Comparison of ENCODE assay signal across 8 mouse cellular contexts in the genomic region with DNA sequence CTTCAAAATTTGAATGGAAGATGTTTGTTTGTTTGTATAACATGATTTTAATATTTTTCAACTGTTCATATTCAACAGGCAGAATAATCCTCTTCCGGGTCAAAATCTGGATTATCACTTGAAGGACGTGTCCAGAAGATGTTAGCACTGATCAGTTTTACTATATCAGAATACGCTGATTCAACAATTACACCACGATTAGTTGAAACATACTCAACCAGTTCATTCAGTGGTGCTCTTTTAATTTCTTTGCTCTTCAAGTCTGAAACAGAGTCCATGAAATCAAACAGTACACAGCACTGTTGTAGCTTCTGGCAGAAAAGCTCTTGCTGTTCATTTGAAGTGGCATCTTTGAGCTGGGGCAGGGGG. TPM values are rescaled to one million over a fixed set of nuclear protein-coding genes. Genes with fewer than 3 reads are reported as not detected.
A peak's percentile ranks its signal among the peaks of the same experiment; 100 is the strongest.
DNase-seq lines count a peak whose midpoint lies in the region; ATAC-seq and TF ChIP-seq lines count a peak whose summit lies in the region.
"Not testable (repeated sequence)": the region's sequence is repeated elsewhere in the genome, so short reads cannot be mapped to it uniquely, and the experiment has no call there.

No protein-coding gene starts in this region.

- 70% methylated on average over 4 of the region's 4 CpGs for WGBS in forebrain, embryonic 11.5 days
- WGBS in heart, embryonic 13.5 days, result 61% methylated on average over 4 of the region's 4 CpGs
- 53% methylated on average over 4 of the region's 4 CpGs for WGBS in hindbrain, postnatal 0 days
- 75% methylated on average over 4 of the region's 4 CpGs for WGBS in limb, embryonic 10.5 days
- 65% methylated on average over 4 of the region's 4 CpGs for WGBS in liver, embryonic 16.5 days (ENCODE audit: insufficient replicate concordance)
- WGBS in midbrain, embryonic 16.5 days, result 58% methylated on average over 4 of the region's 4 CpGs
- WGBS in stomach, embryonic 15.5 days, result 66% methylated on average over 4 of the region's 4 CpGs

- peak overlapping the region; percentile 55 for H3K4me3 ChIP-seq in bone marrow macrophage, adult 2 months (ENCODE audit: insufficient read depth, low read length)
- peak overlapping the region; percentile 55 for H3K4me3 ChIP-seq in forebrain, embryonic 11.5 days (ENCODE audit: low read depth, low read length)
- H3K4me3 ChIP-seq in heart, embryonic 13.5 days, result peak overlapping the region; percentile 55
- peak overlapping the region; percentile 69 for H3K4me3 ChIP-seq in hindbrain, postnatal 0 days (ENCODE audit: low read length)
- peak overlapping the region; percentile 72 for H3K4me3 ChIP-seq in limb, embryonic 10.5 days
- H3K4me3 ChIP-seq in liver, embryonic 16.5 days (ENCODE audit: low read depth, low read length), result peak overlapping the region; percentile 52
- peak overlapping the region; percentile 51 for H3K4me3 ChIP-seq in midbrain, embryonic 16.5 days (ENCODE audit: low read depth, low read length)
- H3K4me3 ChIP-seq in stomach, embryonic 15.5 days (replicated peaks), result peak overlapping the region; percentile 54

- H3K36me3 ChIP-seq in forebrain, embryonic 11.5 days (ENCODE audit: control insufficient read depth, insufficient read depth, low read length); heart, embryonic 13.5 days; hindbrain, postnatal 0 days (ENCODE audit: insufficient read depth, low read length); limb, embryonic 10.5 days; liver, embryonic 16.5 days (ENCODE audit: control insufficient read depth, insufficient read depth); midbrain, embryonic 16.5 days (ENCODE audit: control insufficient read depth, insufficient read depth, low read length); stomach, embryonic 15.5 days: not testable (repeated sequence)

- not testable (repeated sequence) for H3K27ac ChIP-seq in bone marrow macrophage, adult 2 months (ENCODE audit: insufficient read depth, low read depth, low read length); forebrain, embryonic 11.5 days (ENCODE audit: low read depth, low read length); heart, embryonic 13.5 days (replicated peaks); hindbrain, postnatal 0 days; limb, embryonic 10.5 days; liver, embryonic 16.5 days (ENCODE audit: low read length); midbrain, embryonic 16.5 days (ENCODE audit: low read length); stomach, embryonic 15.5 days

- not testable (repeated sequence) for H3K27me3 ChIP-seq in forebrain, embryonic 11.5 days (ENCODE audit: control insufficient read depth, insufficient read depth, low read length); hindbrain, postnatal 0 days (ENCODE audit: insufficient read depth, low read length); midbrain, embryonic 16.5 days (ENCODE audit: control insufficient read depth, insufficient read depth, low read depth, low read length); stomach, embryonic 15.5 days (replicated peaks)
- H3K27me3 ChIP-seq in heart, embryonic 13.5 days (replicated peaks), result peaks cover 18% of the 10 kb centered on the region
- H3K27me3 ChIP-seq in limb, embryonic 10.5 days (ENCODE audit: low read depth, poor library complexity, severe bottlenecking), result peaks cover 31% of the 10 kb centered on the region
- peaks cover 20% of the 10 kb centered on the region for H3K27me3 ChIP-seq in liver, embryonic 16.5 days (ENCODE audit: control insufficient read depth, insufficient read depth, low read depth, low read length)

- H3K4me2 ChIP-seq in forebrain, embryonic 11.5 days (ENCODE audit: low read depth, low read length, severe bottlenecking), result peak overlapping the region; percentile 95
- peak overlapping the region; percentile 73 for H3K4me2 ChIP-seq in heart, embryonic 13.5 days
- H3K4me2 ChIP-seq in hindbrain, postnatal 0 days (ENCODE audit: low read depth, low read length), result peak overlapping the region; percentile 93
- peak overlapping the region; percentile 62 for H3K4me2 ChIP-seq in liver, embryonic 16.5 days (ENCODE audit: low read depth, low read length)
- H3K4me2 ChIP-seq in midbrain, embryonic 16.5 days (ENCODE audit: low read length), result peak overlapping the region; percentile 63
- H3K4me2 ChIP-seq in stomach, embryonic 15.5 days, result peak overlapping the region; percentile 97

- not testable (repeated sequence) for TF ChIP-seq CTCF in bone marrow macrophage, adult 2 months (IDR thresholded peaks at IDR 0.05; ENCODE audit: low read depth, low read length); hindbrain, postnatal 0 days (IDR thresholded peaks at IDR 0.05; ENCODE audit: low read depth)

- DNase-seq in forebrain, embryonic 11.5 days (ENCODE audit: low spot score); hindbrain, postnatal 0 days (ENCODE audit: low spot score); limb, embryonic 10.5 days (ENCODE audit: low spot score): not testable (repeated sequence)

- H3K4me1 ChIP-seq in bone marrow macrophage, adult 2 months (ENCODE audit: control insufficient read depth, insufficient read depth, low read length); forebrain, embryonic 11.5 days (replicated peaks; ENCODE audit: control insufficient read depth, insufficient read depth, low read length); heart, embryonic 13.5 days; hindbrain, postnatal 0 days (ENCODE audit: insufficient read depth, low read length); limb, embryonic 10.5 days; liver, embryonic 16.5 days (ENCODE audit: control insufficient read depth, low read depth, low read length); midbrain, embryonic 16.5 days (ENCODE audit: control insufficient read depth, insufficient read depth, low read length); stomach, embryonic 15.5 days: not testable (repeated sequence)

- ATAC-seq in forebrain, embryonic 11.5 days (replicated peaks; ENCODE audit: low FRiP score); heart, embryonic 13.5 days (ENCODE audit: extremely low read depth, insufficient number of reproducible peaks, low FRiP score, low TSS enrichment); hindbrain, postnatal 0 days; liver, embryonic 16.5 days (ENCODE audit: low read depth); midbrain, embryonic 16.5 days; stomach, embryonic 15.5 days (ENCODE audit: insufficient read depth, low FRiP score, low read depth): not testable (repeated sequence)

- not testable (repeated sequence) for H3K9me3 ChIP-seq in forebrain, embryonic 11.5 days (ENCODE audit: control insufficient read depth, low read length); heart, embryonic 13.5 days; hindbrain, postnatal 0 days (ENCODE audit: low read length); limb, embryonic 10.5 days (replicated peaks); liver, embryonic 16.5 days (replicated peaks; ENCODE audit: control insufficient read depth, low read length); midbrain, embryonic 16.5 days (replicated peaks; ENCODE audit: control insufficient read depth, low read length, poor library complexity, severe bottlenecking); stomach, embryonic 15.5 days

- H3K9ac ChIP-seq in forebrain, embryonic 11.5 days (ENCODE audit: low read length), result peak overlapping the region; percentile 68
- H3K9ac ChIP-seq in heart, embryonic 13.5 days, result peak overlapping the region; percentile 75
- H3K9ac ChIP-seq in hindbrain, postnatal 0 days (replicated peaks; ENCODE audit: low read length), result peak overlapping the region; percentile 65; the same call in 1 of the 2 replicates
- not testable (repeated sequence) for H3K9ac ChIP-seq in liver, embryonic 16.5 days (ENCODE audit: low read depth, low read length); stomach, embryonic 15.5 days
- peak overlapping the region; percentile 62 for H3K9ac ChIP-seq in midbrain, embryonic 16.5 days (ENCODE audit: low read depth, low read length)

- not testable (repeated sequence) for TF ChIP-seq POLR2A in bone marrow macrophage, adult 2 months (IDR thresholded peaks at IDR 0.05; ENCODE audit: borderline replicate concordance, low read depth, low read length)

RNA-seq across cellular contexts. Expression of a gene that starts 17.1 kb away (rescaled TPM):
- 43.9 and 52.0 TPM in 2 replicates for polyA plus RNA-seq in bone marrow macrophage, adult 2 months (2012; ENCODE audit: insufficient read depth, insufficient read length, missing spikeins)
- polyA plus RNA-seq in forebrain, embryonic 11.5 days (2014; fragmentation: Nextera tagmentation; extraction: Ambion mirVana), result 33.1 and 41.7 TPM in 2 replicates
- 11.0 and 11.6 TPM in 2 replicates for polyA plus RNA-seq in heart, embryonic 13.5 days (2015; fragmentation: Nextera tagmentation; extraction: Ambion mirVana)
- 34.5 and 37.7 TPM in 2 replicates for total RNA-seq in hindbrain, postnatal 0 days (2014; rRNA removed)
- 10.2 and 11.1 TPM in 2 replicates for polyA plus RNA-seq in hindbrain, postnatal 0 days (2015; fragmentation: Nextera tagmentation; extraction: Ambion mirVana)
- polyA plus RNA-seq in limb, embryonic 10.5 days (2016; fragmentation: Nextera tagmentation; extraction: Ambion mirVana), result 25.2 and 31.5 TPM in 2 replicates
- 7.2 and 8.0 TPM in 2 replicates for polyA plus RNA-seq in liver, embryonic 16.5 days (2015; fragmentation: Nextera tagmentation; extraction: Ambion mirVana)
- 12.7 and 12.8 TPM in 2 replicates for polyA plus RNA-seq in midbrain, embryonic 16.5 days (2015; fragmentation: Nextera tagmentation; extraction: Ambion mirVana)
- polyA plus RNA-seq in stomach, embryonic 15.5 days (2015; fragmentation: Nextera tagmentation; extraction: Ambion mirVana), result 17.1 and 17.3 TPM in 2 replicates
